Mouse (Mus musculus) layer of hippocampus, adult 18-20 months (tissue): ENCODE measurements around the gene Adgrg1. TPM values are rescaled to one million over a fixed set of nuclear protein-coding genes. Genes with fewer than 3 reads are reported as not detected.

Source experiments
- DNase-seq, 2 experiments: peaks; one replicate each; pipeline ENCODE4 v3.0.0; 2022; ENCODE audit warnings: low spot score in 2 of 2
- long read RNA-seq: library from polyadenylated mRNA; stranded (forward); transcript quantifications from one replicate; pipeline ENCODE4 v2.0.0, GENCODE M21; 2021
- total RNA-seq, 2 experiments: library from RNA; stranded (reverse); gene quantifications; 2 replicates each; pipeline ENCODE4 v1.2.3; 2021

The Adgrg1 gene
- 100 to 1,000 TPM; 100 to 108 TPM for total RNA-seq
- long read RNA-seq, transcript Adgrg1-201 (14 exons, 3,574 nt), result major isoform, 55 of 158 reads
- long read RNA-seq, partial matches to known transcripts, result 7 of 158 reads
- long read RNA-seq, other reads (novel, unspliced or antisense), result 96 of 158 reads

DNA sequence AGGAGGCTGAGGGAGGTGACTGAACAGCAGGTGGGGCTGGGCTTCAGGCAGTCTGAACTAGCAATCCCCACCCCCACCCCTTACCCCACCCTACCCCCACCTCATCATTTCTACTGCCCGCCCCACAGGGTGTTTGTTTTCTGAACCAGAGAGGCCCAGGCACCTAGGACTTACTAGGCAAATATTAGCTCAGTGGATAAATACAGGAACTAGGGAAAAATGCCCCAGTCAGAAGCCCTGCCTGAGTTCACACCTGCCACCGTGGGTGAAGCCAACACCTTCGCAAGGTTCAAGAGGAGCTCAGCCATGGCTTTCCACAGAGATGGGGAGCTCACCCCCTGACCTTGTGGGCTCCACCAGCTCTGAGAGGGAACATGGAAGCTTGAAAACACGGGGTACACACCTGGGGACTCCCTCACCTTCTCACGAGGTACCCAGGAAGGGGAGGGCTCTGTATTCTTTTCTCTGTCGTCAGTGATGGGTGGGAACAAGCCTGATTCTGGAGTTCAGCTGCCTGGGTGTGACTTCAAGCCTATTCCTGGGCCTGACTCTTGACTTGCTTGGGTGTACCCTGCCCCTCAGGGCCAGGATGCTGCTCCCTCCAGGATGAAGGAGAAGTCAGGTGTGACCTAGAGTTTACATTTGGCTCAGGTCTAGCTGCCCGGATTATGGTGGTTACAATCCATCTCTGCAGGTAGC, at the start of gene Adgrg1:
Adgrg1 (plus strand) TSS at position 285 of the 699 bp plus-strand sequence.
- no peak for DNase-seq

DNA sequence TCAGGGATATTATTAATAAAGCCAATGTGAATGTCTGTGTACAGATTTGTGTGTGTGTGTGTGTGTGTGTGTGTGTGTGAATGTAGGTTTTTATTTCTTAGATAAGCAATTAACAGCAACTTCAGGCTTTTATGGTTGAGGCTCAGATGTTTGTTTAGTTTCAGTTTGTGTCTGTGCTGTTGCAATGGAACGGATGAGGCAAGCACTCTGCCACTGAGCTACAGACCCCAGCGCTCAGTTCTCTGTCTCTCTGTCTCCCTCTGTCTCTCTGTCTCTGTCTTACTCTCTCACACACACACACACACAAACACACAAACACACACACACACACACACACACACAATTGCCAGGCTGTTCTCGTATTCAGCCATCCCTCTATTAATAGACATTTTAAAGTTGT, 46.3 kb upstream of the Adgrg1 start:
- DNase-seq, result no peak

DNA sequence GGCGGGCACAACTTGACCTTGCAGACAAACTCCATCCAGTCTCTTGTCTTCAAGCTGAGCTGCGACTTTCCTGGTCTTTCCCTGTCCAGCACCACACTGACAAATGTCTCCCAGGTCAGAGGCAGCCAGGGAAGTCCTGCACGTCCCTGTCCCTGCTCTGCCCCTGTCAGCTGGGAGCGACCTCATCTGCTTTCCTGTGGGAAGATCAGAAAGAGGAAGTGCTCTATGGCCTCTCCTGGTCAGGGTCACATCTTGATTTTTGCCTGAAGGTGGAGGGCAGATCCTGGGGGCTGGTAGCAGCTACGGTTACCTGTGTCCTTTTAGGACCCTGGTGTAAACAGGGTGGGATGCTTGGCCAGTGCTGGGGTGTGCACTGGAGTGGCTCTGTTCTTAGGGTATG, 40.6 kb upstream of the Adgrg1 start:
- DNase-seq, result no peak

DNA sequence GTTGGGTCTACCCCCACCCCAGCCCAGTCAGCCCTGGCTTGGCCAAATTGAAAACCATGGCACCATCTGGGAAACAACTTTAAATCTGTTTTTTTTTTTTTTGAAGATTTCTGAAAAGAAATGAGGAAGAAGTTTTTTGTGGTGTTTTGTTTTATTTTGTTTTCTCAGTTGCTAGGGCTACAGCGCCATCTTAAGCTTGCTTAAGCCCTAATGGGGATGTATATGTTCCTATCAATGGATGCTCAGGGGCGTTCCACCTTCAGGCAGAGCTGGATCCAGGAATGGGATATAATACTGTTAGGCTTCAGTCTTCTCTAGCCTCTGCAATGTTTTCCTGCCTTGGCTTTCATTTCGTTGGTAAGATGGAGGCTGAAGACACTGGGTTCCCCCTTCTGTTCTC, 39.4 kb upstream of the Adgrg1 start:
- no peak for DNase-seq

DNA sequence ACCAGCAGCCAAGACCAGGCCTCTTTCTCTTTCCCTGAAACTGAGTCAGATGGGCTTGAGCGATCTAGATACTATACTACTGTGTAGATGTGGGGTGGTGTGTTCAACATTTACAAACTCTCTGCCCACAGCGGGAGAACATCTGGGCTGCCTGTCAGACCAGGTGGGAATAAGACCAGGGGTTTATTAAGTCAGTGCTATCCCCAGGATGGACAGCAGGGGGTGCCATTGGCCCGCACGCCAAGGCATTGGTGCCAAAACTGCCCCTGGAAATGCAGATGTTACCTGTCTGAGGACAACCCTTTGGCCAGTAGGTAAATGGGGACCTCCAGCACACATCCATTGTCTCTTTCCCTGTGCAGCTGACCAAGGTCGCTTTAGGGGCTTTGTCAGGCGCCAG, 32.0 kb upstream of the Adgrg1 start:
- peak in 1 of 2 experiments; percentile 50 for DNase-seq

DNA sequence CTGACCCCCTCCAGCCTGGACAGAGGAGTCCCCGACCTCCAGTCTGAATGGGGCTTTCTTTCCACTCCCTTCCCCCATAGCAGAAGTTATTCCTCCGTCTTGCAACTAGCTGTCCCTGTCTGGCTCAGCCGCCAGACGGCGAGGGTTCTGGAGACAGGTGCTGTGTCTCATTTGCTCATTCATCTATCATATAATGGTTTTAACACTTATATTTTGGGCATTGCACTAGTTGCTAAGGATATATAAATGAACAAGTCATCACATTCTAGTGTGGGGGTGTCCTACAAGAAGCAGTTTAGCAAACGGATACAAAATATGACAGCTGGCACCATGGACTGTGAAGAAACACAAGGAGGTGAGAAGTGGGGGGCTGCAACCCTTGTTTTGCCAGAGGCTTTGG, 29.4 kb upstream of the Adgrg1 start:
- peak; percentile 30 to 60 for DNase-seq

DNA sequence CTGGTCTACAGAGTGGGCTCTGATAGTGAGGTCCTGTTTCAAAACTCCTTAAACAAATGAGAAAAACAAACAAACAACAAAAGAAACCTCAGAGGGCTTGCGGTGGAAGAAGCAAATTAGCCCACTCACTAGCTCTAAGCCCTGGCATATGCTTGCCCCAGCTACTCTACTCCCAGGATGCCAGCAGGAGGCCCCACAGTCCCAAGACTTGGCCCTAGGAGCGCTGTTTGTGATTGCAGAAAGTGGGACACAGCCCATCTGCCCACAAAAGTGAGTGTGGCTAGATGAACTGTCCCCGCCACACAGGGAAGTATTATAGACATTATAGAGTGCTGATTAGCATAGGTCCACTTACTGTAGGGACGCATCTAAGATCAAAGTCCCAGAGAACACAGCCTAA, 26.1 kb upstream of the Adgrg1 start:
- DNase-seq, result no peak

DNA sequence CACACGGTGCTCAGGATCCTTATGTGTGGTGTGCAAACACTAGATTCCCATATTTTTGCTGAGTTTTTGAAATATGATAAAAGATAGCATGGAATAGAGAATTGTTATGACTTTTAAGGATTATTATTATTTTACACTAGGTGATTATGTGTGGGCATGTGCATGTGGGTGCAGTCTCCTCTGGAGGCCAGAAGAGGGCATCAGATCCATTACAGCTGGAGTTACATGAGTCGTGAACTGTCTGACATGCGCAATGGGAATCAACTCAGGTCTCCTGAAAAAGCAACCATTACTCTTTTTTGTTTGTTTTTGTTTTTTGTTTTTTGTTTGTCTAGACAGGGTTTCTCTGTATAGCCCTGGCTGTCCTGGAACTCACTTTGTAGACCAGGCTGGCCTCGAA, 25.5 kb upstream of the Adgrg1 start:
- no peak for DNase-seq

DNA sequence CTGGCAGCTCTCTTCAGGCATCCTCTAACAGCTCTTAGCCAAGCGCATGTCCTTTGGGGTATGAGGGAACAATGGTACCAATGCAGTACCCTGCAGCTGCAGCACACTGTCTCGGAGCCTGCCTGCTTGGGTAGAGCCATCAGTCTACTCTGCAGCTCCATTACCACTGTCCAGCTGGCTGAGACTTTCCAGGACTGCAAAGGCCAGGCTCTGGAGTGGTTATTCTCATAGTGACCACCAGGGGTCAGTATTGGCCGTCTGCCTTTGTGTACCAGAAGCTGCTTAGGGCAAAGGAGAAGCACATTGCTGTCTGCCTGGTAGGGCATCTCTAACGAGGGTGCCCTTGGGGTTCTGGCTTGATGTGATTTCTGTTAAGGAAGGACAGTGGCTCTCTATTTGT, 24.5 kb upstream of the Adgrg1 start:
- peak; percentile 66 to 85 for DNase-seq

DNA sequence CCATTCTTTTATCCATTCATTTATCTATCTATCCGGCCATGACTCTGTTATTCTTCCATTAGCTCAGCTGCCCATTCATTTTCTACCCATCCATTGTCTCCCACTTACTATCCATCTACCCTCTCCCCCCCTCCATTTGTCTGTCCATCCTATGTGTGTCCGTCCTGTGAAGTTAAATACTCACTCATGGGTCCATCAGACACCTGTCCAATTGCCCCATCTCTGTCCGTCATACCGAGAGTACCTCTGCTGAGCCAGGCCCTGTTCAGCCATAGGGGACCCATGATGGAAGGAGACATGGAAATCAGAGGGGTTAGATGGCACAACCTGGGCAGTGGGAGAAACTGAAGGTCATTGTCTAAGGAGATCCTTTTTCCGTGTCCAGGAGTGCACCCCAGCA, 24.1 kb upstream of the Adgrg1 start:
- DNase-seq, result no peak

DNA sequence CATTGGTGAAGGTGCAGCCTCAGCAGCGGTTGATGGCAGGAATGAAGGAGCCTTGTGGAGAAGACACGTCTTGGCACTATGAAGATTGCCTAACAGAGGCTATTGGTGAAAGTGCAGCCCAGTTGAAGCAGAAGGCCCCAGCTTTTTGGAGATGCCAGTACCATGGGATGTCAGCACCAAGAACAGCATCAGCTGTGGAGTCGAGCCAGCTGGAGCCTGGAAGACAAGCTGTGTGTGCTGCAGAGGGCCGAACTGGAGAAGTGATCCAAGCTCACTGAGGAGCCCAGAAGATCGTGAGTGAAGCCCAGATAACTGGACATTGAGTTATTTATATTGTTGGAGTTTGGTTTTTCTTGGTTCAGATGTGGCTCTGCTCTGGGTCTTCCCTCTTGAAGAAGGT, 22.5 kb upstream of the Adgrg1 start:
- no peak for DNase-seq

DNA sequence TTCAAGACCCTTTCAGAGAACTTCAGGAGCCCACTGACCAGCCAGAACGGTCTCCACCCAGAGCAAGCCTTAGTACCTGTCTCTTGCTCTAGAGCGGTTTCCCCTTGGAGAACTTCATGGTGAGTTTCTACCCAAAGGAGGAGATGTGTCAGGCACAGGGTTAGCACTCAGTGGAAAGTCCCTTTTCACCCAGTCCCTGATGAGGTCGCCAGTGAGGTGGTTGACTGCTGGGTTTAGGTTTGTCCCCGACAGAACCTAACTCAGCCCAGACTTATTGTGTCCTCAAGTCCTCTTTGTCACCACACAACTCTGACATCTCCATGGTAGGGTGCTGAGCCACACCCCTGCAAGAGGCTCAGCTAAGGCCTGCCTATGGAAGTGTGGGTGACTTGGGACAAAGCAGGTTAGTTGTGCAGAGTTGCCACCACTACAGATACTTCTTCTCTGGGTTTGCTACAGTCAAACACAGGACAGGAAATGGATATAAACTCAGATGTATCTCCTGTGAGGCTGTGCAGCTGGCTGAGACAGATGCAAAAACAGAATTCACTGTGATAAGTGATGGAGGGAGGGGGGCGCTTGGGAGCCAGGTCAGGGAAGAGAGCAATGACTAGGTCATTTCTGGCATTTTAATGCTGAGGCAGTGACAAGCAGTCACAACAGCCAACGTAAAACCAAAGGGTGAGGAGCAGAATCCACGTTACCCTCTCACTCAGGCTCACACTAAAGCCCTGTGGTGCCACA, 20.8 kb upstream of the Adgrg1 start:
- DNase-seq, result no peak

DNA sequence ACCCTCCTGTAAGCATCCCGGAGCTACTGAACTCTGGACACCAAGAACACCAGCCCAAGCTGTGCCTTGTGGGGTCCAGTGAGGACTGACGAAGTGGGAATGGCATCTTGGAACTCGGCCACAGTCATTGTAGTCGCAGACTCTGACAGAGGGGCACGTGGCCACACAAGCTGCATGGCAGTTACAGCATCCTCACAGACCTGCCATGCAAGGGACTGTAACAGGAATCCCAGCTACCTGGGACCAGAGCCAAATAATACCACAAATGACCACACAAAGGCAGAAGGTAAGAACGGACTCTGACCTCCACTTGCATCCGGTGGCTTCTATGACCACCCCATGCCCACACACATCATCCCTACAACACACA, 20.2 kb upstream of the Adgrg1 start:
- no peak for DNase-seq

DNA sequence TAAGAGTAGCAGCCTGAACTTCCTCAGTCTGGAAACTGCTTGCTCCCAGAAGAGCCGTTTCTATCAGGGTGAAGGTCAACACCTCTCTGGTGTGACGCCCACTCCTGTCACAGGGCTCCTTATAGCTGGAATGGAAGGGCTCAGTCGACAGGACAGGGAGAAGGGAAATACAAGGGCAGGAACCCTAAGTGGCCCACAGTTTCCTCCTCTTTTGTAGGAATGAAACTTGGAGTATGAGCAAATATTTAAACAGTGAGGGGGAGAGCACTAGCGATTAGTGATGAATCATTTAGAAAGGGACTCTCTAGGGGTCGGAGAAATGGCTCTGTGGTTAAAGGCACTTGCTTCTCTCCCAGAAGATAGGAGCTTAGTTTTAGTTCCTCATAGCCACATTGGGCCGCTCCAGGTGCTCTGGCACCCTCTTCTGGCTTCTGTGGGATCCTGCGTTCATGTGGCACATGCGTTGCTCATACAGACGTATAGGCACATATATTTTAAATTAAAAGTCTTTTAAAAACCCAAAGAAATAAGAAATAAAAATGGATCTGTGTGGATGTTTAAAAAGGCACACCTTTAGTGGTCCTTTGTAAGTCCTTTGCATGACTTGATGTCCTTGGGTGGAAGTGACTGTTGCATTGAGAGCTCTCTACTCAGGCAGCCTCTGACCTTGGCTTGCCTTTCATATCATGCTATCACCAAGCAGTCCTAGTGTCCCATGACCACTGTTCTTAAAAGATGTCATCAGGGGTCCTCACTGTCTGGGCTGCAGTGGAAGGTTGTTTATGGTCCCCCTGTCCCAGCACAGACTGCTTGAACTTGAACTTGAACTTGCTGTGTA, 19.4 kb upstream of the Adgrg1 start:
- peak in 1 of 2 experiments; percentile 25 for DNase-seq

DNA sequence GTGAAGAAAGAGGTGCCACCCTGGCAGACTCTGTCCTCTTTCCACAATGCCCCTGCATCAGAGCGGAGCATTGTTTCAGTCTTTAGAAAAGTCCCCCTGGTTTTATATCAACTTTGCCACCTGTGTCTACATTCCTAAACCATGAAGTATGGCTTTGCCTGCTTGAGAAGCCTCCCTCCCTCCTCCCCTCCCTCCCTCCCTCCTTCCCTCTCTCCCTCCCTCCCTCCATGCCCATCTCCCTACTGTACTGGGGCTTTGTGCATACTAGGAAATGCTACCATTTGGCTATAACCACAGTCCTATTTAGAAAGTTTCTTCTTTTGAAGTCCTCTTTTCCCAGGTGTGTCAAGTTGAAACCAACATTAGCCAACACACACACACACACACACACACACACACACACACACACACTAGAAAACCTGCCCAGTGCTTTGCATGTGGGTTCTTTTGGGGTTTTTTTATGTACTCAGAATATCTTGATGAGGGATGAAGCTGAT, 18.4 kb upstream of the Adgrg1 start:
- no peak for DNase-seq

DNA sequence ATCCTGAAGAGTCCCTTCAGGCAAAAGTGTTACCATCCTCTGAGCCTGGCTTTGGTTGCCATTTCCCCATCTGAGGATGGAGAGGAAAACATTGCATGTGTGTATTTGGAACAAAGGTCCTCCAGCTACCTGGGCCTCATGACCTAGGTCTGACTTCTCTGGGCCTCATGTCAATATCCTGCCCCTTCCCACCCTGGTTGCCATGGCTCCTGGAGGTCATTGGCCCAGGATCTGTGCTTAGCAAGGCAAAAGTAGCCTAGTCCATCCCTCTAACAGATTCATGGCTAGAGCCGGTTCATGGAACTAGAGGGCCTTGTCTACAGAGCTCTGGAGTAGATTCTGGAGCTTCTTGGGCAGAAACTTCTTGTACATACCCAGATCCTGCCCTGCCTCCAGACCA, 12.3 kb upstream of the Adgrg1 start:
- no peak for DNase-seq

DNA sequence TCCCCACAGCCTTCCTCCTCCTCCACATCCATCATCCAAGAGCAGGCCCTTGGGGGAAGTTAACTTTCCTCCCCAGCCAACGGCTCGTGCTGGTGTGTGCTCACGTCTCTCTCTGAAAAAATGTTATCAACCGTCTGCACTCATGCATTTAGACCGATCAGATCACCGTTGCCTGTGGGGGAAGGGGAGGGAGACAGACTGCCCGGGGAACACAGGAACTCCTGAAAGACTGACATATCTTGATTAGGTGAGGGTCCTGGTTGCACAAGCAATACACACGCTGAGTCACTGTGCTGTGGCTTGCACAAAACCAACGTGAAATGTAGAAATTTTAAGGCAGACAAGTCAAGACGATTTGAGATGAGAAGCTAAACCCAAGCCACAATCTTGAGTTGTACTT, 9.7 kb upstream of the Adgrg1 start:
- no peak for DNase-seq

DNA sequence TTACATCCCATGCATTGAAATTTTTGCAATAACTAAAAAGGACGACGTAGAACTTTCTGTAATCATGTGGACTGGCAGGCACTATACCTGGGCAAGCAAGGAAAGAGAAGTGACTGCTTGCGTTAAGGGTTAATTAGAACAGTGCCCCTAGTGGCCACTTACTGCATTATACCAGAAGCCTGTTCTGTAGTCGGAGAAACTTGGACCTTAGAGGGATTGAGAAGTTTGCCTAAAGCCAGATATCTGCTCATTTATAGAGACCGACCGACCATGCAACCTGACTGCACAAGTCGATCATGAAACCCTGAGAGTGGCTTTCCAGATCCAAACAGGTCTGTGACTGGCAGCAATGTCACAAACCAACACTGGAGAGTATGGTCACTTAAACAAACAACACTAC, 8.0 kb upstream of the Adgrg1 start:
- DNase-seq, result peak in 1 of 2 experiments; percentile 58

DNA sequence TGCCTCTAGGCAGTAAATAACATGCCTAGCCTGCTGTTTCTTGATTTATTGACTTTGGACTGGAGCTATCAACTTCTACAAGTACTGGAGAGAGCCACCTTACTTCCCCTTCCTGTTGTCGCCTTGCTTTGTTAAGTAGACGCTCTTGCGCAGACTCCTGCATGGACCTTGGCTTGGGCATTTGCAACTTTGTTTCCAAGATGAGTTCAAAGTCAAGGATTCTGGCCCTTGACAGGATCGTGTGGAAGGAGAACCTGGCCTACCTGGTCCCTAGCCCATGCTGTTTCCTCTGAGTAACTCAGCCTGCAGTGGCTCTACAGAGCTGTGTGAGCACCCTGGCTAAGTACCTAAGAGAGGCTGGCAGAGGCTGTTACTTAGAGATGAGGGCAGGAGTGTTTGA, 7.5 kb upstream of the Adgrg1 start:
- no peak for DNase-seq

DNA sequence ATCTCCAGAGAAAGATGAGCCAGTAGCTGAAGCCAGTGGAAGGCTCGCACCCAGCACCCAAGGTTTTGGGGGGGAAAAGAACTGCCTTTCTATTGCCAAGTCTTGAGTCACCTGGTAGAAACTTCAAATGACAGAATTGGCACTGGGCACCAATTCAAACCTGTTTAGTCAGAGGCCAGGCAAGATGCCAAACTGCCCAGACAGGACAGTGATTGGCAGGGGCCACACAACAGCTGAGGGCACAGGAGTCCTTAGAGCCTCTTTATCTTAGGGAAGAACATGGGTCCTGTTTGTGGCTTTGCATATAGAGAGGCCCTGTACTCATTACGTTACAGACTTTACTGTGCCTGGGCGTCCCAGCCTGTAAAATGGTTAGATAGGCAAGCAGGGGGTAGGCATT, 7.0 kb upstream of the Adgrg1 start:
- no peak for DNase-seq

DNA sequence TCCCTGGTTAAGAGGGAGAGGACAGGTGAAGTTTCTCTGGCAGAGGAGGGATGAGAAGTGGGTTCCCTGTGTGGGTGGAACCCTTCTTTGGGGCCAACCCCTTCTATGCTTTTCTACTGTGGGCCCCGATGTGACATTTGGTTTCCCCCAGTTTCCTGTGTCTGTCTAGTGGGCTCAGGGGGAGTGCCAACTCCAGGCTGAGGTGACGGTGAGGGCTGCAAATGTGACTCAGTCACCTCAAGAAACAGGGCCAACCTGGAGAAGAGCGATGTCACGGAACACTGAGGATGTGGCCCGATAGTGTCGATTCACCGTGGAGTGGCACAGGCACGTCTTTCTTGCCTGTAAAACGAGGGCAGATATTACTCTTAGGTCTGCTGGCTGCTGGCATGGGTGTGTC, 1.3 kb upstream of the Adgrg1 start:
- no peak for DNase-seq

DNA sequence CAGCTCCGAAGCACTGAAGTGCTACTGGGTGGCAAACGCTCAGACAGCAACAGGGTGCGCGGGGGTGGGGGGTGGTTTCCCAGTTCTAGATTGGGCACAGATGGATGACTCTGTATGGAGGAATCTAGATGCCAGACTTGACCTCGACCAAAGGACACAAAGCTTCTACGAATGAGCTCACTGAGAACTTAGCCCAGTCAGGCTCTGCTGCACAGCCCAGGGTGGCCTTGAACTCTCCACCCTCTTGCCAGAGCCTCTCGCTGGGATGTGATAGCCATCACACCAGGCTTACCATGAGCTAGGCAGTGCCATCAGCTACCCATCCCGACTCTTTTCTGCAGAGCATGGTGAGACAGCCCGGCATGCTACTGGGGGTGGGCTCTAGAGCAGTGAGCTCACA, 765 bp upstream of the Adgrg1 start:
- DNase-seq, result no peak
